Mouse (Mus musculus) testis, adult 2 months (tissue): ENCODE data around the gene Dnajc11.

Experiments used
- CTCF ChIP-seq: fragments of 200-500 bp; IDR thresholded peaks from 2 replicates; pipeline ENCODE4 v1.5.1; 2012; ENCODE audit warnings: low read depth, mild to moderate bottlenecking, inconsistent platforms, low read length, moderate library complexity; ENCODE audit not compliant: control insufficient read depth, insufficient read depth, insufficient replicate concordance
- POLR2A ChIP-seq: fragments of 200-500 bp; IDR thresholded peaks from 2 replicates; pipeline ENCODE4 v1.6.1; 2012; ENCODE audit warnings: low read depth, mild to moderate bottlenecking, inconsistent platforms, low read length, moderate library complexity; ENCODE audit not compliant: control insufficient read depth

GRCm38 (mm10) chr4:152027524-152027923 is 94.0 kb downstream of the Dnajc11 start, which contains the start of gene Zbtb48:
- TF ChIP-seq CTCF = no peak
- peak; percentile 94 for TF ChIP-seq POLR2A
